Mouse (Mus musculus): ENCODE measurements around the gene Tmem98. TPM values are rescaled to one million over a fixed set of nuclear protein-coding genes. Genes with fewer than 3 reads are reported as not detected.

The Tmem98 gene
- polyA plus RNA-seq, 1 experiment from 2014 or later = 115 TPM

- Histone ChIP-seq H3K4me2 (replicated peaks; ENCODE audit: low read depth, low read length) (no peak overlapping the region), H3K4me1 (ENCODE audit: control insufficient read depth, insufficient read depth, low read length) (no peaks in the 10 kb centered on the region), H3K4me3 (ENCODE audit: low read length) (no peak overlapping the region), H3K9me3 (ENCODE audit: control insufficient read depth, low read length) (no peaks in the 10 kb centered on the region), H3K27me3 (ENCODE audit: control insufficient read depth, insufficient read depth, low read length) (no peaks in the 10 kb centered on the region), H3K9ac (ENCODE audit: low read depth, low read length) (no peak overlapping the region), H3K36me3 (ENCODE audit: control insufficient read depth, insufficient read depth, low read length) (no peaks in the 10 kb centered on the region), H3K27ac (ENCODE audit: low read depth, low read length) (no peak overlapping the region)
- ATAC-seq (ENCODE audit: low FRiP score, low TSS enrichment) = no peak
- WGBS = 82% methylated on average over 2 of the region's 2 CpGs
Observed at GRCm38 (mm10) chr11:80835395-80835794, 25.4 kb downstream of the Tmem98 start.

GRCm38 (mm10) chr11:80835841-80836240 lies 25.9 kb downstream of the Tmem98 start:
- Histone ChIP-seq H3K27ac (ENCODE audit: low read depth, low read length) (no peak overlapping the region), H3K4me2 (replicated peaks; ENCODE audit: low read depth, low read length) (no peak overlapping the region), H3K9me3 (ENCODE audit: control insufficient read depth, low read length) (no peaks in the 10 kb centered on the region), H3K36me3 (ENCODE audit: control insufficient read depth, insufficient read depth, low read length) (no peaks in the 10 kb centered on the region), H3K4me1 (ENCODE audit: control insufficient read depth, insufficient read depth, low read length) (no peaks in the 10 kb centered on the region), H3K4me3 (ENCODE audit: low read length) (no peak overlapping the region), H3K9ac (ENCODE audit: low read depth, low read length) (no peak overlapping the region), H3K27me3 (ENCODE audit: control insufficient read depth, insufficient read depth, low read length) (no peaks in the 10 kb centered on the region)
- WGBS = 69% methylated on average over 4 of the region's 4 CpGs
- ATAC-seq (ENCODE audit: low FRiP score, low TSS enrichment) = no peak

GRCm38 (mm10) chr11:80838724-80839123 lies 28.7 kb downstream of the Tmem98 start:
- no peak for ATAC-seq (ENCODE audit: low FRiP score, low TSS enrichment)
- H3K27ac ChIP-seq (ENCODE audit: low read depth, low read length) = no peak overlapping the region
- H3K27me3 ChIP-seq (ENCODE audit: control insufficient read depth, insufficient read depth, low read length) = no peaks in the 10 kb centered on the region
- no peaks in the 10 kb centered on the region for H3K36me3 ChIP-seq (ENCODE audit: control insufficient read depth, insufficient read depth, low read length)
- no peak overlapping the region for H3K4me3 ChIP-seq (ENCODE audit: low read length)
- no peaks in the 10 kb centered on the region for H3K4me1 ChIP-seq (ENCODE audit: control insufficient read depth, insufficient read depth, low read length)
- no peak overlapping the region for H3K9ac ChIP-seq (ENCODE audit: low read depth, low read length)
- 71% methylated on average over 1 of the region's 1 CpGs for WGBS
- no peak overlapping the region for H3K4me2 ChIP-seq (replicated peaks; ENCODE audit: low read depth, low read length)
- H3K9me3 ChIP-seq (ENCODE audit: control insufficient read depth, low read length) = no peaks in the 10 kb centered on the region

- Histone ChIP-seq H3K4me2 (replicated peaks; ENCODE audit: low read depth, low read length) (no peak overlapping the region), H3K27me3 (ENCODE audit: control insufficient read depth, insufficient read depth, low read length) (no peaks in the 10 kb centered on the region)
- WGBS = 87% methylated on average over 2 of the region's 2 CpGs
Observed at GRCm38 (mm10) chr11:80843435-80843834, 33.5 kb downstream of the Tmem98 start.

GRCm38 (mm10) chr11:80845486-80845885 lies 35.5 kb downstream of the Tmem98 start:
- Histone ChIP-seq H3K27me3 (ENCODE audit: control insufficient read depth, insufficient read depth, low read length) (no peaks in the 10 kb centered on the region), H3K4me3 (ENCODE audit: low read length) (no peak overlapping the region), H3K36me3 (ENCODE audit: control insufficient read depth, insufficient read depth, low read length) (no peaks in the 10 kb centered on the region), H3K9me3 (ENCODE audit: control insufficient read depth, low read length) (no peaks in the 10 kb centered on the region), H3K9ac (ENCODE audit: low read depth, low read length) (no peak overlapping the region), H3K4me2 (replicated peaks; ENCODE audit: low read depth, low read length) (no peak overlapping the region), H3K27ac (ENCODE audit: low read depth, low read length) (no peak overlapping the region), H3K4me1 (ENCODE audit: control insufficient read depth, insufficient read depth, low read length) (no peaks in the 10 kb centered on the region)
- no peak for ATAC-seq (ENCODE audit: low FRiP score, low TSS enrichment)
- WGBS = 43% methylated on average over 7 of the region's 7 CpGs

More at GRCm38 (mm10) chr11:80843435-80843834, 33.5 kb downstream of the Tmem98 start:
- no peak overlapping the region for H3K9ac ChIP-seq (ENCODE audit: low read depth, low read length)
- no peaks in the 10 kb centered on the region for H3K36me3 ChIP-seq (ENCODE audit: control insufficient read depth, insufficient read depth, low read length)
- H3K4me3 ChIP-seq (ENCODE audit: low read length) = no peak overlapping the region
- ATAC-seq (ENCODE audit: low FRiP score, low TSS enrichment) = no peak
- no peak overlapping the region for H3K27ac ChIP-seq (ENCODE audit: low read depth, low read length)
- no peaks in the 10 kb centered on the region for H3K4me1 ChIP-seq (ENCODE audit: control insufficient read depth, insufficient read depth, low read length)
- no peaks in the 10 kb centered on the region for H3K9me3 ChIP-seq (ENCODE audit: control insufficient read depth, low read length)

GRCm38 (mm10) chr11:80846115-80846514 lies 36.1 kb downstream of the Tmem98 start:
- no peaks in the 10 kb centered on the region for H3K36me3 ChIP-seq (ENCODE audit: control insufficient read depth, insufficient read depth, low read length)

GRCm38 (mm10) chr11:80848131-80848530 lies 38.2 kb downstream of the Tmem98 start:
- no peak for ATAC-seq (ENCODE audit: low FRiP score, low TSS enrichment)
- Histone ChIP-seq H3K36me3 (ENCODE audit: control insufficient read depth, insufficient read depth, low read length) (no peaks in the 10 kb centered on the region), H3K4me1 (ENCODE audit: control insufficient read depth, insufficient read depth, low read length) (no peaks in the 10 kb centered on the region), H3K4me2 (replicated peaks; ENCODE audit: low read depth, low read length) (no peak overlapping the region), H3K4me3 (ENCODE audit: low read length) (no peak overlapping the region), H3K27me3 (ENCODE audit: control insufficient read depth, insufficient read depth, low read length) (no peaks in the 10 kb centered on the region), H3K9me3 (ENCODE audit: control insufficient read depth, low read length) (no peaks in the 10 kb centered on the region), H3K9ac (ENCODE audit: low read depth, low read length) (no peak overlapping the region), H3K27ac (ENCODE audit: low read depth, low read length) (no peak overlapping the region)
- 58% methylated on average over 5 of the region's 5 CpGs for WGBS

More at GRCm38 (mm10) chr11:80846115-80846514, 36.1 kb downstream of the Tmem98 start:
- no peak for ATAC-seq (ENCODE audit: low FRiP score, low TSS enrichment)
- Histone ChIP-seq H3K27me3 (ENCODE audit: control insufficient read depth, insufficient read depth, low read length) (no peaks in the 10 kb centered on the region), H3K9me3 (ENCODE audit: control insufficient read depth, low read length) (no peaks in the 10 kb centered on the region), H3K9ac (ENCODE audit: low read depth, low read length) (no peak overlapping the region), H3K4me2 (replicated peaks; ENCODE audit: low read depth, low read length) (no peak overlapping the region), H3K4me3 (ENCODE audit: low read length) (no peak overlapping the region), H3K27ac (ENCODE audit: low read depth, low read length) (no peak overlapping the region), H3K4me1 (ENCODE audit: control insufficient read depth, insufficient read depth, low read length) (no peaks in the 10 kb centered on the region)
- 20% methylated on average over 3 of the region's 3 CpGs for WGBS

- Histone ChIP-seq H3K4me2 (replicated peaks; ENCODE audit: low read depth, low read length) (no peak overlapping the region), H3K9ac (ENCODE audit: low read depth, low read length) (no peak overlapping the region), H3K4me1 (ENCODE audit: control insufficient read depth, insufficient read depth, low read length) (no peaks in the 10 kb centered on the region), H3K9me3 (ENCODE audit: control insufficient read depth, low read length) (no peaks in the 10 kb centered on the region), H3K4me3 (ENCODE audit: low read length) (no peak overlapping the region), H3K27ac (ENCODE audit: low read depth, low read length) (no peak overlapping the region), H3K27me3 (ENCODE audit: control insufficient read depth, insufficient read depth, low read length) (peaks cover 3% of the 10 kb centered on the region; the same call in 1 of the 2 replicates), H3K36me3 (ENCODE audit: control insufficient read depth, insufficient read depth, low read length) (no peaks in the 10 kb centered on the region)
- WGBS = 40% methylated on average over 5 of the region's 5 CpGs
- ATAC-seq (ENCODE audit: low FRiP score, low TSS enrichment) = no peak
Observed at GRCm38 (mm10) chr11:80851859-80852258, 41.9 kb downstream of the Tmem98 start.

GRCm38 (mm10) chr11:80853014-80853413 lies 43.0 kb downstream of the Tmem98 start:
- no peak overlapping the region for H3K27ac ChIP-seq (ENCODE audit: low read depth, low read length)
- H3K4me2 ChIP-seq (replicated peaks; ENCODE audit: low read depth, low read length) = no peak overlapping the region
- no peaks in the 10 kb centered on the region for H3K36me3 ChIP-seq (ENCODE audit: control insufficient read depth, insufficient read depth, low read length)
- no peak overlapping the region for H3K4me3 ChIP-seq (ENCODE audit: low read length)
- H3K9ac ChIP-seq (ENCODE audit: low read depth, low read length) = no peak overlapping the region
- no peaks in the 10 kb centered on the region for H3K4me1 ChIP-seq (ENCODE audit: control insufficient read depth, insufficient read depth, low read length)
- H3K9me3 ChIP-seq (ENCODE audit: control insufficient read depth, low read length) = no peaks in the 10 kb centered on the region
- 67% methylated on average over 3 of the region's 3 CpGs for WGBS
- no peak for ATAC-seq (ENCODE audit: low FRiP score, low TSS enrichment)
- peaks cover 3% of the 10 kb centered on the region; the same call in 1 of the 2 replicates for H3K27me3 ChIP-seq (ENCODE audit: control insufficient read depth, insufficient read depth, low read length)
